Mouse (Mus musculus) liver, embryonic 14.5 days (tissue): Measurements from ENCODE around the gene Armc2.

Source experiments
- CTCF ChIP-seq: IDR thresholded peaks from 2 replicates; pipeline ENCODE4 v1.5.1; 2016; ENCODE audit warnings: antibody characterized with exemption, low read depth, control low read depth
- EP300 ChIP-seq: IDR thresholded peaks from 2 replicates; pipeline ENCODE4 v1.6.1; 2016; ENCODE audit warnings: antibody characterized with exemption, low read depth

- TF ChIP-seq EP300 (no peak), CTCF (no peak)
Measured at GRCm38 (mm10) chr10:42042087-42042486, 23.8 kb upstream of the Armc2 start.
